Mouse (Mus musculus): ENCODE measurements around the gene Abcf1. TPM values are rescaled to one million over a fixed set of nuclear protein-coding genes. Genes with fewer than 3 reads are reported as not detected.

Gene Abcf1
- polyA plus RNA-seq, 1 experiment from 2014 or later: 113 TPM

GRCm38 (mm10) chr17:35929534-35929933, 40.0 kb downstream of the Abcf1 start:
- H3K4me1 ChIP-seq: no peaks in the 10 kb centered on the region
- no peak overlapping the region for H3K4me3 ChIP-seq
- H3K4me2 ChIP-seq (replicated peaks): no peak overlapping the region
- 96% methylated on average over 2 of the region's 2 CpGs for WGBS
- no peak for ATAC-seq (ENCODE audit: insufficient number of reproducible peaks, insufficient read depth, low FRiP score, low TSS enrichment)
- no peaks in the 10 kb centered on the region for H3K27me3 ChIP-seq
- no peaks in the 10 kb centered on the region for H3K9me3 ChIP-seq
- H3K27ac ChIP-seq: no peak overlapping the region
- no peak overlapping the region for H3K9ac ChIP-seq
- peaks cover 71% of the 10 kb centered on the region for H3K36me3 ChIP-seq

DNA sequence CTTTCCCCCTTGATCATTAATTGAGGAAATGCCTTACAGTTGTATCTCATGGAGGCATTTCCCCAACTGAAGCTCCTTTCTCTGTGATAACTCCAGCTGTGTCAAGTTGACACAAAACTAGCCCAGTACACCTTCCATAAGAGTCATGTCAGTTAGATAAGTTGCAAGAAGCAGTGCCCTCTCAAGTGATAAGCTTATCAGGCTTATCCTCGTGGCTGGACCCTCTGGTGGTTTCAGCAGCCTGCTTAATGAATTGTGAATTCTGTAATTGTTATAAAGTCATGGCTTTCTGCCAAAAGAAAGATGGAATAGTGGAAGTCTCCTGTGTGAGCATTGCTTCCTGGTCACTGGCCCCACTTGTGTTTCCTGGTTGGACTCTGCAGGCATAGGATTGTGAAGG, 42.1 kb downstream of the Abcf1 start:
- Histone ChIP-seq H3K4me3 (no peak overlapping the region), H3K9ac (no peak overlapping the region), H3K9me3 (no peaks in the 10 kb centered on the region), H3K4me2 (replicated peaks) (no peak overlapping the region), H3K4me1 (no peaks in the 10 kb centered on the region), H3K27me3 (no peaks in the 10 kb centered on the region), H3K36me3 (peaks cover 86% of the 10 kb centered on the region), H3K27ac (no peak overlapping the region)
- 83% methylated on average over 1 of the region's 1 CpGs for WGBS
- no peak for ATAC-seq (ENCODE audit: insufficient number of reproducible peaks, insufficient read depth, low FRiP score, low TSS enrichment)

DNA sequence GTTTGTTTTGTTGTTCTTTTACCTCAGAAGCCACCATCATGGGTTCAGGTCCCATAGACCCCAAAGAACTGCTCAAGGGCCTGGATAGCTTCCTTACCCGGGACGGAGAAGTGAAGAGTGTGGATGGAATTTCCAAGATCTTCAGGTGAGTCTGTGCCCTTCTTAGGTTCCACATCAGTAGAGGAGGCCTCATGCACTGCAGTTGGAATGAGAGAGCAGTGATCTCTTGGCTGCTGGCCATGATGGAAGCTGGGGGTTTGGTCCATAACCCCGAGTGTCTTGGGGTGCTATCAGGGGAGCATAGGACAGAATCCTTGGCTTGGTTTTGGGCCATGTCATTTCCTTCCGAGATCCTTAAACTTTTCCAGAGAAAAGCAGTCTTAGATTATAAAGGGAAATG, 46.3 kb downstream of the Abcf1 start:
- Histone ChIP-seq H3K4me1 (peaks cover 19% of the 10 kb centered on the region), H3K9me3 (no peaks in the 10 kb centered on the region), H3K27ac (no peak overlapping the region), H3K27me3 (no peaks in the 10 kb centered on the region), H3K9ac (no peak overlapping the region), H3K4me3 (no peak overlapping the region), H3K4me2 (replicated peaks) (no peak overlapping the region), H3K36me3 (peaks cover 54% of the 10 kb centered on the region)
- no peak for ATAC-seq (ENCODE audit: insufficient number of reproducible peaks, insufficient read depth, low FRiP score, low TSS enrichment)
- 89% methylated on average over 4 of the region's 4 CpGs for WGBS

- H3K4me2 ChIP-seq (replicated peaks): no peak overlapping the region
- H3K4me1 ChIP-seq: peaks cover 19% of the 10 kb centered on the region
- 82% methylated on average over 3 of the region's 3 CpGs for WGBS
- peaks cover 47% of the 10 kb centered on the region for H3K36me3 ChIP-seq
- H3K9ac ChIP-seq: no peak overlapping the region
- H3K9me3 ChIP-seq: no peaks in the 10 kb centered on the region
- ATAC-seq (ENCODE audit: insufficient number of reproducible peaks, insufficient read depth, low FRiP score, low TSS enrichment): no peak
- no peaks in the 10 kb centered on the region for H3K27me3 ChIP-seq
- no peak overlapping the region for H3K4me3 ChIP-seq
- H3K27ac ChIP-seq: no peak overlapping the region
Observed at GRCm38 (mm10) chr17:35922566-35922965, 47.0 kb downstream of the Abcf1 start.

- H3K9me3 ChIP-seq: no peaks in the 10 kb centered on the region
- H3K27ac ChIP-seq: no peak overlapping the region
- no peak overlapping the region for H3K4me3 ChIP-seq
- ATAC-seq (ENCODE audit: insufficient number of reproducible peaks, insufficient read depth, low FRiP score, low TSS enrichment): no peak
- H3K27me3 ChIP-seq: no peaks in the 10 kb centered on the region
- H3K4me1 ChIP-seq: peaks cover 19% of the 10 kb centered on the region
- 88% methylated on average over 4 of the region's 4 CpGs for WGBS
- no peak overlapping the region for H3K4me2 ChIP-seq (replicated peaks)
- no peak overlapping the region for H3K9ac ChIP-seq
- peaks cover 41% of the 10 kb centered on the region for H3K36me3 ChIP-seq
Observed at GRCm38 (mm10) chr17:35921710-35922109, 47.9 kb downstream of the Abcf1 start.

- no peaks in the 10 kb centered on the region for H3K9me3 ChIP-seq
- no peak overlapping the region for H3K9ac ChIP-seq
- no peak overlapping the region for H3K4me3 ChIP-seq
- no peak for ATAC-seq (ENCODE audit: insufficient number of reproducible peaks, insufficient read depth, low FRiP score, low TSS enrichment)
- peaks cover 34% of the 10 kb centered on the region for H3K36me3 ChIP-seq
- no peak overlapping the region for H3K4me2 ChIP-seq (replicated peaks)
- H3K27ac ChIP-seq: no peak overlapping the region
- no peaks in the 10 kb centered on the region for H3K27me3 ChIP-seq
- H3K4me1 ChIP-seq: peaks cover 19% of the 10 kb centered on the region
- 80% methylated on average over 5 of the region's 5 CpGs for WGBS
Observed at GRCm38 (mm10) chr17:35920862-35921562, 48.5 kb downstream of the Abcf1 start.

GRCm38 (mm10) chr17:35920384-35920783, 49.2 kb downstream of the Abcf1 start:
- Histone ChIP-seq H3K9me3 (no peaks in the 10 kb centered on the region), H3K9ac (no peak overlapping the region), H3K4me3 (no peak overlapping the region; the same call in 1 of the 2 replicates), H3K4me2 (replicated peaks) (peak overlapping the region; percentile 89), H3K36me3 (peaks cover 28% of the 10 kb centered on the region), H3K27me3 (no peaks in the 10 kb centered on the region), H3K4me1 (peaks cover 22% of the 10 kb centered on the region), H3K27ac (peak overlapping the region; percentile 98)
- ATAC-seq (ENCODE audit: insufficient number of reproducible peaks, insufficient read depth, low FRiP score, low TSS enrichment): no peak
- WGBS: 83% methylated on average over 1 of the region's 1 CpGs

DNA sequence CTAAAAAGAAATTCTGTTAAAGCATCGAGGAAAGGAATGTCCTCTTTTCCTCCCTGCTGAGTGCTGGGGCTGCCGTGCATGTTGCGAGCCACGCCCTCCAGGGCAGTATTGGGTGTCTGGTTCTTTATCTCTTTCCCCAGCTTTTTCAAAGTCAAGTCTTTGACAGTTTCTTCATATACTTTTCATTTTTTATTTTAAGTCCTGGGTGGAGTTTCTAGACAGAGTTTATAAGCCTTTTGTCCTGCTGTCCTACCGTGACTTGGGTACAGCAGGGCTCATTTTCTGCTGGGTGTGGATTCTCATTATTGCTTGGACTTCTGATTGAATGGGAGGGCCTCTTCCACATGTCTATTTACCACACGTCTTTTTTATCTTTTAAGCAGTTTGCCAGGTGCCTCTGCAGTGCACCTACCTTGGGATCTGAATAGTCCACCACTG, 49.7 kb downstream of the Abcf1 start:
- H3K9ac ChIP-seq: peak overlapping the region; percentile 49; the same call in 1 of the 2 replicates
- ATAC-seq (ENCODE audit: insufficient number of reproducible peaks, insufficient read depth, low FRiP score, low TSS enrichment): no peak
- H3K4me1 ChIP-seq: peaks cover 23% of the 10 kb centered on the region
- H3K4me2 ChIP-seq (replicated peaks): peak overlapping the region; percentile 89
- peaks cover 23% of the 10 kb centered on the region for H3K36me3 ChIP-seq
- 57% methylated on average over 6 of the region's 6 CpGs for WGBS
- no peaks in the 10 kb centered on the region for H3K27me3 ChIP-seq
- peak overlapping the region; percentile 28; the same call in 1 of the 2 replicates for H3K4me3 ChIP-seq
- H3K9me3 ChIP-seq: no peaks in the 10 kb centered on the region
- peak overlapping the region; percentile 98 for H3K27ac ChIP-seq

GRCm38 (mm10) chr17:35919060-35919715, 50.4 kb downstream of the Abcf1 start:
- Histone ChIP-seq H3K36me3 (peaks cover 16% of the 10 kb centered on the region), H3K27ac (peak overlapping the region; percentile 98), H3K9ac (peak overlapping the region; percentile 82), H3K9me3 (no peaks in the 10 kb centered on the region), H3K4me1 (peaks cover 23% of the 10 kb centered on the region), H3K27me3 (no peaks in the 10 kb centered on the region), H3K4me2 (replicated peaks) (peak overlapping the region; percentile 89), H3K4me3 (peak overlapping the region; percentile 57)
- WGBS: 14% methylated on average over 7 of the region's 7 CpGs
- ATAC-seq (ENCODE audit: insufficient number of reproducible peaks, insufficient read depth, low FRiP score, low TSS enrichment): peak; percentile 25; the same call in 1 of the 2 replicates

GRCm38 (mm10) chr17:35918276-35919059, 51.1 kb downstream of the Abcf1 start:
- Histone ChIP-seq H3K36me3 (peaks cover 8% of the 10 kb centered on the region), H3K27ac (peak overlapping the region; percentile 98), H3K4me1 (peaks cover 23% of the 10 kb centered on the region), H3K4me2 (replicated peaks) (peak overlapping the region; percentile 89), H3K9me3 (no peaks in the 10 kb centered on the region), H3K4me3 (peak overlapping the region; percentile 57), H3K9ac (peak overlapping the region; percentile 82), H3K27me3 (no peaks in the 10 kb centered on the region)
- no peak for ATAC-seq (ENCODE audit: insufficient number of reproducible peaks, insufficient read depth, low FRiP score, low TSS enrichment)
- WGBS: 0% methylated on average over 11 of the region's 11 CpGs

GRCm38 (mm10) chr17:35917463-35918251, 51.9 kb downstream of the Abcf1 start:
- ATAC-seq (ENCODE audit: insufficient number of reproducible peaks, insufficient read depth, low FRiP score, low TSS enrichment): no peak
- Histone ChIP-seq H3K4me3 (peak overlapping the region; percentile 57), H3K27ac (peak overlapping the region; percentile 98), H3K9me3 (no peaks in the 10 kb centered on the region), H3K27me3 (no peaks in the 10 kb centered on the region), H3K9ac (peak overlapping the region; percentile 82), H3K4me2 (replicated peaks) (peak overlapping the region; percentile 89), H3K4me1 (peaks cover 23% of the 10 kb centered on the region), H3K36me3 (peaks cover 7% of the 10 kb centered on the region; the same call in 1 of the 2 replicates)
- WGBS: under 1% methylated on average over 13 of the region's 13 CpGs

Measured in embryonic facial prominence, embryonic 12.5 days (tissue).